Mouse (Mus musculus) frontal cortex, adult 2 months (tissue): ENCODE measurements around the gene Olfr1417. TPM values are rescaled to one million over a fixed set of nuclear protein-coding genes. Genes with fewer than 3 reads are reported as not detected.

Experiments used
- polyA plus RNA-seq: library from polyadenylated mRNA; depleted of rRNA; stranded (reverse); fragments of >200 nt; gene quantifications from 2 replicates; pipeline ENCODE4 v1.2.3, GENCODE M21; 2012; rRNA removed

Gene Olfr1417
- polyA plus RNA-seq, 1 experiment, result 0.18 TPM

Other genes starting within 250 kb of the Olfr1417 start
- 1.2 and 2.0 TPM in 2 replicates for gene Ms4a6d, start 234.4 kb downstream of the Olfr1417 start, polyA plus RNA-seq
- gene Ms4a2, start 215.5 kb downstream of the Olfr1417 start, polyA plus RNA-seq, result not detected in 2 replicates
- not detected in 2 replicates for gene Ms4a3, start 198.4 kb downstream of the Olfr1417 start, polyA plus RNA-seq
- not detected in 2 replicates for gene Oosp2, start 178.7 kb downstream of the Olfr1417 start, polyA plus RNA-seq
- not detected in 2 replicates for gene Oosp1, start 148.1 kb downstream of the Olfr1417 start, polyA plus RNA-seq
- gene Oosp3, start 142.2 kb downstream of the Olfr1417 start, polyA plus RNA-seq, result not detected in 2 replicates
- gene Gif, start 91.7 kb downstream of the Olfr1417 start, polyA plus RNA-seq, result not detected in 2 replicates
- 36.4 and 41.1 TPM in 2 replicates for gene Mrpl16, start 68.8 kb downstream of the Olfr1417 start, polyA plus RNA-seq
- 39.5 and 44.2 TPM in 2 replicates for gene Stx3, start 19.8 kb downstream of the Olfr1417 start, polyA plus RNA-seq
- gene Olfr1418, start 21.8 kb upstream of the Olfr1417 start, polyA plus RNA-seq, result not detected in 2 replicates
- 0.18 and 0.19 TPM in 2 replicates for gene Olfr1419, start 35.9 kb upstream of the Olfr1417 start, polyA plus RNA-seq
- 0.15 TPM in 1 of 2 replicates, not detected in the other for gene Olfr1420, start 47.3 kb upstream of the Olfr1417 start, polyA plus RNA-seq
- gene Patl1, start 73.2 kb upstream of the Olfr1417 start, polyA plus RNA-seq, result 21.0 and 21.2 TPM in 2 replicates
- gene Osbp, start 126.7 kb upstream of the Olfr1417 start, polyA plus RNA-seq, result 34.9 and 36.3 TPM in 2 replicates
- not detected in 2 replicates for gene Olfr1423, start 202.1 kb upstream of the Olfr1417 start, polyA plus RNA-seq
- gene Olfr1424, start 223.5 kb upstream of the Olfr1417 start, polyA plus RNA-seq, result not detected in 2 replicates
- gene Olfr1425, start 238.5 kb upstream of the Olfr1417 start, polyA plus RNA-seq, result not detected in 2 replicates